In the genomic region with DNA sequence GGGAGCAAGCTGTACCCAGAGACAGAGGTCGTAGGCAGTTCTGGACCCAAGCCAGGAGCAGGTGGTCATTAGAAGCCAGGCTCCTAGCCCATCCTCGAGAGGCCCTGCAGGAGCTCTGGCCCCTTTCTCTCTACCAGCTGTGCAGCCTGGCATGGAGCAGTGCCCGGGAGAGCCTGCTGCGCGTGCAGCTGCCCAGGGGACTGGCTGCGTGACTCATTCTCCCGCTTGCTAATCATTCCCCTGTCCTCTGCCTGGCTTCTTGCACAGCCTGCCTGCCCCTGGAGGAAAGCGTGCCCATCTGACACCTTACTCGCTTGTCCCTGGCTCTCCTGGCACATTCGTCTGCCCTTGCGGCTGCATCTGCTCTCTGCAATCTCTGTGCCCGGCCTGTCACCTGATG, we compare ENCODE assay signal across 8 mouse cellular contexts. TPM values are rescaled to one million over a fixed set of nuclear protein-coding genes. Genes with fewer than 3 reads are reported as not detected.
DNase-seq lines count a peak whose midpoint lies in the region; ATAC-seq and TF ChIP-seq lines count a peak whose summit lies in the region.
"Had no signal": no experiment of that assay in that cellular context is flagged by ENCODE, and none has a peak within 500 bp of the region (broad histone marks: within the 10 kb centered on the region; RNA-seq: fewer than 3 reads in every experiment).

No protein-coding gene starts in this region.

- no peaks in the 10 kb centered on the region for H3K36me3 ChIP-seq in midbrain, embryonic 10.5 days
- no peaks in the 10 kb centered on the region for H3K36me3 ChIP-seq in midbrain, embryonic 11.5 days (ENCODE audit: control insufficient read depth, insufficient read depth, low read length)
- no peaks in the 10 kb centered on the region for H3K36me3 ChIP-seq in neural tube, embryonic 13.5 days

- peaks cover 12% of the 10 kb centered on the region for H3K27me3 ChIP-seq in midbrain, embryonic 10.5 days (ENCODE audit: low read depth, poor library complexity, severe bottlenecking)
- no peaks in the 10 kb centered on the region for H3K27me3 ChIP-seq in midbrain, embryonic 11.5 days (ENCODE audit: control insufficient read depth, insufficient read depth, low read length)
- H3K27me3 ChIP-seq in neural tube, embryonic 13.5 days, result no peaks in the 10 kb centered on the region

- 94% methylated on average over 12 of the region's 12 CpGs for WGBS in midbrain, embryonic 10.5 days
- WGBS in midbrain, embryonic 11.5 days, result 87% methylated on average over 12 of the region's 12 CpGs
- 51% methylated on average over 12 of the region's 12 CpGs for WGBS in neural tube, embryonic 13.5 days

- DNase-seq in midbrain, embryonic 10.5 days (ENCODE audit: low spot score), result no peak
- DNase-seq in midbrain, embryonic 11.5 days (ENCODE audit: low spot score, missing footprints), result no peak
- DNase-seq in cerebellum, adult 11 months, result peak; percentile 88
- DNase-seq in gastrocnemius, adult 2 months, result peak; percentile 84
- no peak for DNase-seq in ovary, adult 18-20 months (ENCODE audit: low spot score)
- no peak for DNase-seq in B cell, adult 2 months

- intact Hi-C loops in gastrocnemius, adult 2 months (cut with DNase I), result loop anchor here (2.0 kb wide), 1 partner anchor 65 kb away; no protein-coding TSS in a partner anchor

- ATAC-seq in midbrain, embryonic 11.5 days (ENCODE audit: low FRiP score), result no peak
- peak; percentile 81 for ATAC-seq in neural tube, embryonic 13.5 days (ENCODE audit: low read depth)

- H3K4me1 ChIP-seq in midbrain, embryonic 10.5 days, result peaks cover 28% of the 10 kb centered on the region
- H3K4me1 ChIP-seq in midbrain, embryonic 11.5 days (ENCODE audit: control insufficient read depth, insufficient read depth, low read length), result no peaks in the 10 kb centered on the region; the same call in 1 of the 2 replicates
- peaks cover 23% of the 10 kb centered on the region for H3K4me1 ChIP-seq in neural tube, embryonic 13.5 days (replicated peaks)

- no peak overlapping the region for H3K4me2 ChIP-seq in midbrain, embryonic 11.5 days
- H3K4me2 ChIP-seq in neural tube, embryonic 13.5 days, result no peak overlapping the region

- peak overlapping the region; percentile 69 for H3K27ac ChIP-seq in midbrain, embryonic 10.5 days (replicated peaks)
- no peak overlapping the region for H3K27ac ChIP-seq in midbrain, embryonic 11.5 days (ENCODE audit: low read depth, low read length)
- H3K27ac ChIP-seq in gastrocnemius, adult 2 months, result peak overlapping the region; percentile 83
- H3K27ac ChIP-seq in neural tube, embryonic 13.5 days (replicated peaks), result peak overlapping the region; percentile 59

- H3K9ac ChIP-seq in midbrain, embryonic 11.5 days (ENCODE audit: low read length), result no peak overlapping the region
- H3K9ac ChIP-seq in neural tube, embryonic 13.5 days, result no peak overlapping the region

- H3K4me3 ChIP-seq in midbrain, embryonic 10.5 days, result no peak overlapping the region
- no peak overlapping the region for H3K4me3 ChIP-seq in midbrain, embryonic 11.5 days (ENCODE audit: low read depth, low read length)
- H3K4me3 ChIP-seq in gastrocnemius, adult 2 months, result peak overlapping the region; percentile 68
- H3K4me3 ChIP-seq in neural tube, embryonic 13.5 days, result no peak overlapping the region

- H3K9me3 ChIP-seq in midbrain, embryonic 10.5 days (replicated peaks), result no peaks in the 10 kb centered on the region
- H3K9me3 ChIP-seq in midbrain, embryonic 11.5 days (ENCODE audit: control insufficient read depth, low read length), result no peaks in the 10 kb centered on the region
- no peaks in the 10 kb centered on the region for H3K9me3 ChIP-seq in neural tube, embryonic 13.5 days

- TF ChIP-seq CTCF in gastrocnemius, adult 2 months (IDR thresholded peaks at IDR 0.05), result peak; percentile 21; the same call in 1 of the 2 replicates

RNA-seq across cellular contexts. Expression of a gene that starts 40.2 kb away (rescaled TPM):
- polyA plus RNA-seq in midbrain, embryonic 10.5 days (2016; fragmentation: Nextera tagmentation; extraction: Ambion mirVana), result 47.8 and 52.7 TPM in 2 replicates
- polyA plus RNA-seq in midbrain, embryonic 11.5 days (2014; fragmentation: Nextera tagmentation; extraction: Ambion mirVana), result 46.0 and 58.1 TPM in 2 replicates
- 10 to 100 TPM in 1 of 2 experiments, 1 to 10 TPM in 1; 7.1 to 11.4 TPM for total RNA-seq in gastrocnemius, adult 2 months (2021)
- 28.3 and 28.4 TPM in 2 replicates for polyA plus RNA-seq in neural tube, embryonic 13.5 days (2015; fragmentation: Nextera tagmentation; extraction: Ambion mirVana)

RNA-seq across cellular contexts. Expression of a gene that starts 40.3 kb away (rescaled TPM):
- 0.22 and 0.36 TPM in 2 replicates for polyA plus RNA-seq in midbrain, embryonic 10.5 days (2016; fragmentation: Nextera tagmentation; extraction: Ambion mirVana)
- polyA plus RNA-seq in midbrain, embryonic 11.5 days (2014; fragmentation: Nextera tagmentation; extraction: Ambion mirVana), result 0.49 and 0.68 TPM in 2 replicates
- under 1 TPM; 0.18 to 0.20 TPM for total RNA-seq in gastrocnemius, adult 2 months (2021)
- not detected in 2 replicates for polyA plus RNA-seq in neural tube, embryonic 13.5 days (2015; fragmentation: Nextera tagmentation; extraction: Ambion mirVana)
- total RNA-seq: hematopoietic stem cell, adult 5-6 weeks had no signal

Comparison
In these comparisons a context has a peak if more than half of its experiments do, and no peak if none do; other contexts are left out.
1. DNase-seq: peak in cerebellum, adult 11 months (single experiment) and gastrocnemius, adult 2 months (single experiment); none in midbrain, embryonic 10.5 days (single experiment), midbrain, embryonic 11.5 days (single experiment), ovary, adult 18-20 months (single experiment) and B cell, adult 2 months (0 of 2).